Mouse (Mus musculus): Measurements from ENCODE around the gene Nthl1. TPM values are rescaled to one million over a fixed set of nuclear protein-coding genes. Genes with fewer than 3 reads are reported as not detected.
A peak's percentile ranks its signal among the peaks of the same experiment; 100 is the strongest.

The Nthl1 gene
- polyA plus RNA-seq, 1 experiment from 2014 or later, result 19.1 TPM

GRCm38 (mm10) chr17:24670246-24670844, 37.9 kb downstream of the Nthl1 start:
- Histone ChIP-seq H3K4me1 (ENCODE audit: control insufficient read depth, insufficient read depth, low read length) (peaks cover 33% of the 10 kb centered on the region), H3K36me3 (ENCODE audit: control insufficient read depth, insufficient read depth, low read length) (no peaks in the 10 kb centered on the region), H3K9ac (ENCODE audit: low read length) (peak overlapping the region; percentile 99), H3K4me2 (ENCODE audit: low read depth, low read length) (peak overlapping the region; percentile 96), H3K4me3 (replicated peaks; ENCODE audit: low read length) (peak overlapping the region; percentile 99), H3K9me3 (replicated peaks; ENCODE audit: control insufficient read depth, low read length) (no peaks in the 10 kb centered on the region), H3K27ac (ENCODE audit: low read length) (peak overlapping the region; percentile 86), H3K27me3 (ENCODE audit: control insufficient read depth, insufficient read depth, low read length) (no peaks in the 10 kb centered on the region)
- ATAC-seq (ENCODE audit: insufficient read depth, low FRiP score), result no peak; the same call in 1 of the 2 replicates
- 6% methylated on average over 8 of the region's 8 CpGs for WGBS

- Histone ChIP-seq H3K36me3 (ENCODE audit: control insufficient read depth, insufficient read depth, low read length) (no peaks in the 10 kb centered on the region), H3K4me2 (ENCODE audit: low read depth, low read length) (peak overlapping the region; percentile 96), H3K4me1 (ENCODE audit: control insufficient read depth, insufficient read depth, low read length) (peaks cover 33% of the 10 kb centered on the region), H3K9me3 (replicated peaks; ENCODE audit: control insufficient read depth, low read length) (no peaks in the 10 kb centered on the region), H3K27ac (ENCODE audit: low read length) (0 out of 2 replicates have a peak overlapping the region, but pooled peaks have one; percentile 40), H3K4me3 (replicated peaks; ENCODE audit: low read length) (no peak overlapping the region; the same call in 1 of the 2 replicates), H3K27me3 (ENCODE audit: control insufficient read depth, insufficient read depth, low read length) (no peaks in the 10 kb centered on the region), H3K9ac (ENCODE audit: low read length) (peak overlapping the region; percentile 99)
- WGBS, result 54% methylated on average over 5 of the region's 5 CpGs
- ATAC-seq (ENCODE audit: insufficient read depth, low FRiP score), result no peak
Measured at GRCm38 (mm10) chr17:24671346-24671745, 38.9 kb downstream of the Nthl1 start.

GRCm38 (mm10) chr17:24672141-24672540, 39.7 kb downstream of the Nthl1 start:
- no peaks in the 10 kb centered on the region; the same call in 1 of the 2 replicates for H3K36me3 ChIP-seq (ENCODE audit: control insufficient read depth, insufficient read depth, low read length)
- H3K27me3 ChIP-seq (ENCODE audit: control insufficient read depth, insufficient read depth, low read length), result no peaks in the 10 kb centered on the region
- H3K4me1 ChIP-seq (ENCODE audit: control insufficient read depth, insufficient read depth, low read length), result peaks cover 33% of the 10 kb centered on the region
- peak overlapping the region; percentile 38 for H3K9ac ChIP-seq (ENCODE audit: low read length)
- H3K27ac ChIP-seq (ENCODE audit: low read length), result peak overlapping the region; percentile 40; the same call in 1 of the 2 replicates
- ATAC-seq (ENCODE audit: insufficient read depth, low FRiP score), result no peak; the same call in 1 of the 2 replicates
- no peaks in the 10 kb centered on the region for H3K9me3 ChIP-seq (replicated peaks; ENCODE audit: control insufficient read depth, low read length)
- peak overlapping the region; percentile 35 for H3K4me2 ChIP-seq (ENCODE audit: low read depth, low read length)
- H3K4me3 ChIP-seq (replicated peaks; ENCODE audit: low read length), result peak overlapping the region; percentile 7; the same call in 1 of the 2 replicates
- WGBS, result 10% methylated on average over 5 of the region's 5 CpGs

- Histone ChIP-seq H3K27ac (ENCODE audit: low read length) (no peak overlapping the region), H3K4me3 (replicated peaks; ENCODE audit: low read length) (no peak overlapping the region), H3K4me1 (ENCODE audit: control insufficient read depth, insufficient read depth, low read length) (peaks cover 34% of the 10 kb centered on the region), H3K36me3 (ENCODE audit: control insufficient read depth, insufficient read depth, low read length) (peaks cover 13% of the 10 kb centered on the region; the same call in 1 of the 2 replicates), H3K9me3 (replicated peaks; ENCODE audit: control insufficient read depth, low read length) (no peaks in the 10 kb centered on the region), H3K9ac (ENCODE audit: low read length) (no peak overlapping the region), H3K27me3 (ENCODE audit: control insufficient read depth, insufficient read depth, low read length) (no peaks in the 10 kb centered on the region), H3K4me2 (ENCODE audit: low read depth, low read length) (no peak overlapping the region)
- ATAC-seq (ENCODE audit: insufficient read depth, low FRiP score), result no peak
- 78% methylated on average over 7 of the region's 7 CpGs for WGBS
Measured at GRCm38 (mm10) chr17:24674277-24674676, 41.8 kb downstream of the Nthl1 start.

GRCm38 (mm10) chr17:24676187-24676586, 43.7 kb downstream of the Nthl1 start:
- no peak for ATAC-seq (ENCODE audit: insufficient read depth, low FRiP score)
- H3K36me3 ChIP-seq (ENCODE audit: control insufficient read depth, insufficient read depth, low read length), result peaks cover 23% of the 10 kb centered on the region

GRCm38 (mm10) chr17:24676877-24677276, 44.4 kb downstream of the Nthl1 start:
- no peak overlapping the region for H3K4me3 ChIP-seq (replicated peaks; ENCODE audit: low read length)
- no peak overlapping the region for H3K4me2 ChIP-seq (ENCODE audit: low read depth, low read length)
- peaks cover 18% of the 10 kb centered on the region for H3K4me1 ChIP-seq (ENCODE audit: control insufficient read depth, insufficient read depth, low read length)
- WGBS, result 89% methylated on average over 5 of the region's 5 CpGs
- no peak overlapping the region for H3K27ac ChIP-seq (ENCODE audit: low read length)
- no peak for ATAC-seq (ENCODE audit: insufficient read depth, low FRiP score)
- H3K36me3 ChIP-seq (ENCODE audit: control insufficient read depth, insufficient read depth, low read length), result peaks cover 23% of the 10 kb centered on the region
- no peaks in the 10 kb centered on the region for H3K9me3 ChIP-seq (replicated peaks; ENCODE audit: control insufficient read depth, low read length)
- H3K27me3 ChIP-seq (ENCODE audit: control insufficient read depth, insufficient read depth, low read length), result no peaks in the 10 kb centered on the region
- H3K9ac ChIP-seq (ENCODE audit: low read length), result no peak overlapping the region

More at GRCm38 (mm10) chr17:24676187-24676586, 43.7 kb downstream of the Nthl1 start:
- Histone ChIP-seq H3K4me3 (replicated peaks; ENCODE audit: low read length) (no peak overlapping the region), H3K27ac (ENCODE audit: low read length) (no peak overlapping the region), H3K4me2 (ENCODE audit: low read depth, low read length) (no peak overlapping the region), H3K9ac (ENCODE audit: low read length) (no peak overlapping the region), H3K4me1 (ENCODE audit: control insufficient read depth, insufficient read depth, low read length) (peaks cover 25% of the 10 kb centered on the region), H3K9me3 (replicated peaks; ENCODE audit: control insufficient read depth, low read length) (no peaks in the 10 kb centered on the region), H3K27me3 (ENCODE audit: control insufficient read depth, insufficient read depth, low read length) (no peaks in the 10 kb centered on the region)
- 56% methylated on average over 2 of the region's 2 CpGs for WGBS

- Histone ChIP-seq H3K36me3 (ENCODE audit: control insufficient read depth, insufficient read depth, low read length) (peaks cover 23% of the 10 kb centered on the region), H3K4me1 (ENCODE audit: control insufficient read depth, insufficient read depth, low read length) (peaks cover 11% of the 10 kb centered on the region; the same call in 1 of the 2 replicates), H3K9me3 (replicated peaks; ENCODE audit: control insufficient read depth, low read length) (no peaks in the 10 kb centered on the region), H3K4me2 (ENCODE audit: low read depth, low read length) (no peak overlapping the region), H3K4me3 (replicated peaks; ENCODE audit: low read length) (no peak overlapping the region), H3K9ac (ENCODE audit: low read length) (peak overlapping the region; percentile 11; the same call in 1 of the 2 replicates), H3K27ac (ENCODE audit: low read length) (peak overlapping the region; percentile 27; the same call in 1 of the 2 replicates), H3K27me3 (ENCODE audit: control insufficient read depth, insufficient read depth, low read length) (no peaks in the 10 kb centered on the region)
- WGBS, result 81% methylated on average over 24 of the region's 24 CpGs
- peak; percentile 87 for ATAC-seq (ENCODE audit: insufficient read depth, low FRiP score)
Measured at GRCm38 (mm10) chr17:24677500-24678080, 45.1 kb downstream of the Nthl1 start.

- no peak overlapping the region for H3K9ac ChIP-seq (ENCODE audit: low read length)
- no peak for ATAC-seq (ENCODE audit: insufficient read depth, low FRiP score)
- 26% methylated on average over 16 of the region's 16 CpGs for WGBS
- H3K36me3 ChIP-seq (ENCODE audit: control insufficient read depth, insufficient read depth, low read length), result no peaks in the 10 kb centered on the region
- no peak overlapping the region for H3K27ac ChIP-seq (ENCODE audit: low read length)
- no peaks in the 10 kb centered on the region for H3K9me3 ChIP-seq (replicated peaks; ENCODE audit: control insufficient read depth, low read length)
- H3K4me3 ChIP-seq (replicated peaks; ENCODE audit: low read length), result no peak overlapping the region
- no peak overlapping the region for H3K4me2 ChIP-seq (ENCODE audit: low read depth, low read length)
- peaks cover 12% of the 10 kb centered on the region for H3K4me1 ChIP-seq (ENCODE audit: control insufficient read depth, insufficient read depth, low read length)
- peaks cover 44% of the 10 kb centered on the region for H3K27me3 ChIP-seq (ENCODE audit: control insufficient read depth, insufficient read depth, low read length)
Measured at GRCm38 (mm10) chr17:24686514-24686913, 54.0 kb downstream of the Nthl1 start.

- Histone ChIP-seq H3K9me3 (replicated peaks; ENCODE audit: control insufficient read depth, low read length) (no peaks in the 10 kb centered on the region), H3K4me1 (ENCODE audit: control insufficient read depth, insufficient read depth, low read length) (peaks cover 12% of the 10 kb centered on the region), H3K4me2 (ENCODE audit: low read depth, low read length) (peak overlapping the region; percentile 58), H3K4me3 (replicated peaks; ENCODE audit: low read length) (peak overlapping the region; percentile 46), H3K27ac (ENCODE audit: low read length) (no peak overlapping the region), H3K9ac (ENCODE audit: low read length) (peak overlapping the region; percentile 60), H3K27me3 (ENCODE audit: control insufficient read depth, insufficient read depth, low read length) (peaks cover 44% of the 10 kb centered on the region), H3K36me3 (ENCODE audit: control insufficient read depth, insufficient read depth, low read length) (no peaks in the 10 kb centered on the region)
- WGBS, result 2% methylated on average over 25 of the region's 25 CpGs
- peak; percentile 65 for ATAC-seq (ENCODE audit: insufficient read depth, low FRiP score)
Measured at GRCm38 (mm10) chr17:24687146-24687595, 54.7 kb downstream of the Nthl1 start.
